ENCODE assay signal across 8 mouse cellular contexts in genomic region chr12:16810525-16811431, GRCm38 (mm10). TPM values are rescaled to one million over a fixed set of nuclear protein-coding genes. Genes with fewer than 3 reads are reported as not detected.
DNase-seq lines count a peak whose midpoint lies in the region; ATAC-seq lines count a peak whose summit lies in the region.

Gene E2f6 (plus strand): TSS chr12:16810963.

- peak; percentile 90 for ATAC-seq in intestine, embryonic 14.5 days (replicated peaks; ENCODE audit: low FRiP score, low TSS enrichment, low read depth)
- ATAC-seq in megakaryocyte-erythroid progenitor cell, adult 5-6 weeks (replicated peaks; ENCODE audit: low FRiP score, low TSS enrichment, poor library complexity, severe bottlenecking), result peak; percentile 78

- H3K27me3 ChIP-seq in intestine, embryonic 14.5 days (replicated peaks; ENCODE audit: control insufficient read depth, insufficient read depth, low read length), result peaks cover 15% of the 10 kb centered on the region

- peak within 1 kb of the TSS; percentile 84 for H3K4me2 ChIP-seq in intestine, embryonic 14.5 days (ENCODE audit: low read length)

- peak within 1 kb of the TSS; percentile 77 for H3K4me3 ChIP-seq in intestine, embryonic 14.5 days (ENCODE audit: low read depth, low read length)

- DNase-seq in adrenal gland, adult 18-20 months (ENCODE audit: low spot score in 2 of 2), result peak; percentile 84 to 85
- peak; percentile 87 for DNase-seq in embryo, embryonic 10.5 days (ENCODE audit: low spot score)
- peak; percentile 80 for DNase-seq in gastrocnemius, postnatal 25 days
- peak; percentile 90 for DNase-seq in intestine, embryonic 14.5 days (ENCODE audit: low spot score)
- DNase-seq in left cerebral cortex, postnatal 14 days (ENCODE audit: low spot score in 2 of 2), result peak; percentile 69 to 81
- DNase-seq in right cerebral cortex, postnatal 14 days, result peak; percentile 86
- peak; percentile 67 to 78 for DNase-seq in urinary bladder, postnatal 36 days (ENCODE audit: low spot score in 2 of 2)

- H3K9me3 ChIP-seq in intestine, embryonic 14.5 days (ENCODE audit: control insufficient read depth, low read length), result no peaks in the 10 kb centered on the region

- peaks cover 7% of the 10 kb centered on the region for H3K4me1 ChIP-seq in intestine, embryonic 14.5 days (replicated peaks; ENCODE audit: control insufficient read depth, insufficient read depth, low read length)

- intact Hi-C loops in left cerebral cortex, postnatal 14 days (cut with DNase I), result loop anchor here (5.0 kb wide), 1 partner anchor 447 kb away; no protein-coding TSS in a partner anchor

- WGBS in intestine, embryonic 14.5 days, result 5% methylated on average over 77 of the region's 81 CpGs

- 0 out of 2 replicates have a peak within 1 kb of the TSS, but pooled peaks have one; percentile 62 for H3K27ac ChIP-seq in intestine, embryonic 14.5 days (ENCODE audit: low read depth)

- peak within 1 kb of the TSS; percentile 84 for H3K9ac ChIP-seq in intestine, embryonic 14.5 days (ENCODE audit: low read length)

- H3K36me3 ChIP-seq in intestine, embryonic 14.5 days (ENCODE audit: control insufficient read depth, insufficient read depth, low read length), result peaks cover 12% of the 10 kb centered on the region

RNA-seq across cellular contexts. Expression of gene E2f6, which starts in this region (rescaled TPM):
- 10 to 100 TPM; 39.5 to 41.5 TPM for total RNA-seq in adrenal gland, adult 18-20 months (2021)
- 100 to 1,000 TPM in 1 of 2 experiments, 10 to 100 TPM in 1; 96.4 to 114 TPM for total RNA-seq in gastrocnemius, postnatal 25 days (2021)
- 50.8 and 52.6 TPM in 2 replicates for polyA plus RNA-seq in intestine, embryonic 14.5 days (2014; fragmentation: Nextera tagmentation; extraction: Ambion mirVana)
- total RNA-seq in left cerebral cortex, postnatal 14 days (2021), result 10 to 100 TPM; 23.8 to 26.5 TPM
- 68.4 and 73.2 TPM in 2 replicates for total RNA-seq in megakaryocyte-erythroid progenitor cell, adult 5-6 weeks (2014; fragmentation: Nextera tagmentation)
- 71.5 and 73.6 TPM in 2 replicates for total RNA-seq in megakaryocyte-erythroid progenitor cell, adult 5-6 weeks (2017)

Comparison
In these comparisons a context has a peak if more than half of its experiments do, and no peak if none do; other contexts are left out.
1. Peak in every context shown above with its lines: DNase-seq, ATAC-seq, H3K4me3 ChIP-seq and H3K27ac ChIP-seq.